9 mouse cellular contexts compared by ENCODE assay signal in genomic region chr4:85096682-85097081, GRCm38 (mm10).
DNase-seq lines count a peak whose midpoint lies in the region; ATAC-seq and TF ChIP-seq lines count a peak whose summit lies in the region.
"Had no signal": no experiment of that assay in that cellular context is flagged by ENCODE, and none has a peak within 500 bp of the region (broad histone marks: within the 10 kb centered on the region; RNA-seq: fewer than 3 reads in every experiment).

No protein-coding gene starts in this region.

- H3K4me1 ChIP-seq in hindbrain, postnatal 0 days (ENCODE audit: insufficient read depth, low read length): no peaks in the 10 kb centered on the region
- no peaks in the 10 kb centered on the region for H3K4me1 ChIP-seq in limb, embryonic 10.5 days
- no peaks in the 10 kb centered on the region for H3K4me1 ChIP-seq in neural tube, embryonic 14.5 days (ENCODE audit: control insufficient read depth, insufficient read depth, low read length)
- H3K4me1 ChIP-seq: heart, embryonic 15.5 days had no signal

- H3K9me3 ChIP-seq in hindbrain, postnatal 0 days (ENCODE audit: low read length): no peaks in the 10 kb centered on the region
- no peaks in the 10 kb centered on the region for H3K9me3 ChIP-seq in limb, embryonic 10.5 days (replicated peaks)
- no peaks in the 10 kb centered on the region for H3K9me3 ChIP-seq in neural tube, embryonic 14.5 days (ENCODE audit: control insufficient read depth, low read length)
- H3K9me3 ChIP-seq: heart, embryonic 15.5 days had no signal

- peak; percentile 96 for TF ChIP-seq CTCF in hindbrain, postnatal 0 days (IDR thresholded peaks at IDR 0.05; ENCODE audit: low read depth)

- H3K36me3 ChIP-seq in hindbrain, postnatal 0 days (ENCODE audit: insufficient read depth, low read length): no peaks in the 10 kb centered on the region
- H3K36me3 ChIP-seq in limb, embryonic 10.5 days: no peaks in the 10 kb centered on the region
- H3K36me3 ChIP-seq in neural tube, embryonic 14.5 days (ENCODE audit: control insufficient read depth, insufficient read depth, low read length): no peaks in the 10 kb centered on the region
- H3K36me3 ChIP-seq: heart, embryonic 15.5 days had no signal

- no peaks in the 10 kb centered on the region for H3K27me3 ChIP-seq in hindbrain, postnatal 0 days (ENCODE audit: insufficient read depth, low read length)
- no peaks in the 10 kb centered on the region for H3K27me3 ChIP-seq in limb, embryonic 10.5 days (ENCODE audit: low read depth, poor library complexity, severe bottlenecking)
- H3K27me3 ChIP-seq in neural tube, embryonic 14.5 days (ENCODE audit: control insufficient read depth, insufficient read depth, low read length): no peaks in the 10 kb centered on the region
- H3K27me3 ChIP-seq: heart, embryonic 15.5 days had no signal

- H3K4me3 ChIP-seq in hindbrain, postnatal 0 days (ENCODE audit: low read length): no peak overlapping the region
- no peak overlapping the region for H3K4me3 ChIP-seq in limb, embryonic 10.5 days
- no peak overlapping the region for H3K4me3 ChIP-seq in neural tube, embryonic 14.5 days (ENCODE audit: low read depth, low read length)
- H3K4me3 ChIP-seq: heart, embryonic 15.5 days had no signal

- H3K4me2 ChIP-seq in hindbrain, postnatal 0 days (ENCODE audit: low read depth, low read length): no peak overlapping the region
- H3K4me2 ChIP-seq in neural tube, embryonic 14.5 days (ENCODE audit: low read depth, low read length): no peak overlapping the region
- H3K4me2 ChIP-seq: heart, embryonic 15.5 days had no signal

- no peak overlapping the region for H3K27ac ChIP-seq in hindbrain, postnatal 0 days
- H3K27ac ChIP-seq in limb, embryonic 10.5 days: no peak overlapping the region
- no peak overlapping the region for H3K27ac ChIP-seq in neural tube, embryonic 14.5 days (ENCODE audit: low read depth, low read length)
- H3K27ac ChIP-seq: heart, embryonic 15.5 days had no signal

- peak; percentile 10 to 19 for DNase-seq in urinary bladder, postnatal 36 days (ENCODE audit: low spot score in 2 of 2)
- no peak for DNase-seq in urinary bladder, postnatal 10 days (ENCODE audit: low spot score)
- DNase-seq in brain, adult 2 months (ENCODE audit: low read depth, low spot score): peak; percentile 59
- peak; percentile 6 for DNase-seq in fibroblast of lung, adult 2 months (ENCODE audit: low read depth)
- DNase-seq in hindbrain, postnatal 0 days (ENCODE audit: low spot score): peak; percentile 86
- peak; percentile 82 for DNase-seq in limb, embryonic 10.5 days (ENCODE audit: low spot score)

- peak; percentile 67; the same call in 1 of the 2 replicates for ATAC-seq in hindbrain, postnatal 0 days
- peak; percentile 71 for ATAC-seq in neural tube, embryonic 14.5 days (ENCODE audit: low read depth)
- ATAC-seq in monocyte, adult 5-6 weeks (replicated peaks; ENCODE audit: insufficient number of reproducible peaks, low FRiP score, low TSS enrichment, poor library complexity, severe bottlenecking): no peak

- WGBS in hindbrain, postnatal 0 days: 14% methylated on average over 7 of the region's 7 CpGs
- WGBS in limb, embryonic 10.5 days: 14% methylated on average over 7 of the region's 7 CpGs
- 13% methylated on average over 7 of the region's 7 CpGs for WGBS in neural tube, embryonic 14.5 days

- H3K9ac ChIP-seq in hindbrain, postnatal 0 days (replicated peaks; ENCODE audit: low read length): no peak overlapping the region
- H3K9ac ChIP-seq in neural tube, embryonic 14.5 days (replicated peaks; ENCODE audit: low read depth, low read length): no peak overlapping the region
- H3K9ac ChIP-seq: heart, embryonic 15.5 days had no signal
